Mouse (Mus musculus) G1E (cell line): ENCODE measurements around the gene Flvcr2.

Source experiments
- CTCF ChIP-seq: IDR thresholded peaks from 2 replicates; pipeline ENCODE4 v1.5.1; 2012; ENCODE audit warnings: low read depth, low read length, inconsistent platforms, mixed read lengths
- POLR2AphosphoS5 ChIP-seq: IDR thresholded peaks from 2 replicates; pipeline ENCODE4 v1.6.1; 2012; ENCODE audit warnings: low read depth, low read length, inconsistent platforms; ENCODE audit not compliant: insufficient replicate concordance

DNA sequence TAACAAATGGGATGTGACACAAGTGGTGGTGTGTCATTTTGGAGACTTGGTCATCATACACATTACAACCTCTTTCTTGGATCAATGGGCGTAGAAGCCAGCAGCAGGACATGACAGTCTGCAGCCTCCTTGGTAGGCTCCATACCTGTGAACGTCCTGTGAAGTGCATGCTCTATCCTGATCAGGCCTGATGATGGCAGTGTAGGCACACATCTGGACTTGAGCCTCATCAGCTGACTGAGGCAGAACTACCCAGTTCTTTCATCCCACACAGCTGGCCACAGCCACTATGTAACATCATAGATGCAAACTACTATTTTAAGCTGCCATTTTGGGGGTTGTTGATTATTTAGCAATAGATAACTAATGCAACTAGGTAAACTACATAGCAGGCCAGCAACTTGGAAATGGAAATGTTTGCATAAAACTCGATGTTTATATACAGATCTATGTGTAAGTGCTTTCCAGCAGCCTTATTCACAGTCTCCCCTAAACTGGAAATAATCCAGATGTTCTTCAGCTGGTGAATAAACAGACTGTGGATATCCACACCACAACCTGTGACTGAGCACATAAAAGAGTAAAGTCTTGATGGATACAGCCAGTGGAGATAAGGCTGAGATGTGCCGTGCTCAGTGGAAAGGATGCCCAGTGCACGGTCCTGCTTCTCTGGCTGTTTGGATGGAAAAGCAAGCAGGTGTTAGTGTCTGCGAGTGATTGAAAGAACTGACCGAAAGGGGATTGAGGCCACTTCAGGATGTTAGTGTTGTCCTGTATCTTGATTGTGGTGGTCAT, 102.0 kb downstream of the Flvcr2 start:
- no peak for TF ChIP-seq CTCF
- no peak for TF ChIP-seq POLR2AphosphoS5
